In genomic region chr3:146993834-146994669, GRCm38 (mm10) we compare ENCODE assay signal across 7 mouse cellular contexts.
DNase-seq lines count a peak whose midpoint lies in the region; ATAC-seq and TF ChIP-seq lines count a peak whose summit lies in the region.

No protein-coding gene starts in this region.

- intact Hi-C loops in left cerebral cortex, postnatal 4 days (cut with DNase I) = no loop called here

- peaks cover 3% of the 10 kb centered on the region; the same call in 1 of the 2 replicates for H3K4me1 ChIP-seq in forebrain, embryonic 16.5 days (replicated peaks; ENCODE audit: control insufficient read depth, insufficient read depth, low read length)
- H3K4me1 ChIP-seq in hindbrain, postnatal 0 days (ENCODE audit: insufficient read depth, low read length) = no peaks in the 10 kb centered on the region
- no peaks in the 10 kb centered on the region for H3K4me1 ChIP-seq in midbrain, embryonic 15.5 days
- no peaks in the 10 kb centered on the region for H3K4me1 ChIP-seq in stomach, embryonic 16.5 days (ENCODE audit: control insufficient read depth, insufficient read depth, low read length)

- H3K9ac ChIP-seq in forebrain, embryonic 16.5 days (replicated peaks; ENCODE audit: low read depth, low read length) = no peak overlapping the region
- no peak overlapping the region for H3K9ac ChIP-seq in hindbrain, postnatal 0 days (replicated peaks; ENCODE audit: low read length)
- H3K9ac ChIP-seq in midbrain, embryonic 15.5 days = no peak overlapping the region
- H3K9ac ChIP-seq in stomach, embryonic 16.5 days (ENCODE audit: low read length) = no peak overlapping the region

- H3K27me3 ChIP-seq in forebrain, embryonic 16.5 days (replicated peaks; ENCODE audit: control insufficient read depth, insufficient read depth, low read length) = no peaks in the 10 kb centered on the region
- no peaks in the 10 kb centered on the region for H3K27me3 ChIP-seq in hindbrain, postnatal 0 days (ENCODE audit: insufficient read depth, low read length)
- H3K27me3 ChIP-seq in midbrain, embryonic 15.5 days (replicated peaks) = no peaks in the 10 kb centered on the region
- no peaks in the 10 kb centered on the region for H3K27me3 ChIP-seq in stomach, embryonic 16.5 days (ENCODE audit: control insufficient read depth, insufficient read depth, low read length)

- no peak overlapping the region for H3K27ac ChIP-seq in forebrain, embryonic 16.5 days (ENCODE audit: low read length)
- H3K27ac ChIP-seq in hindbrain, postnatal 0 days = no peak overlapping the region
- H3K27ac ChIP-seq in midbrain, embryonic 15.5 days = no peak overlapping the region
- no peak overlapping the region; the same call in 1 of the 2 replicates for H3K27ac ChIP-seq in stomach, embryonic 16.5 days (ENCODE audit: low read length)

- no peaks in the 10 kb centered on the region for H3K9me3 ChIP-seq in forebrain, embryonic 16.5 days (ENCODE audit: control insufficient read depth, low read length)
- H3K9me3 ChIP-seq in hindbrain, postnatal 0 days (ENCODE audit: low read length) = no peaks in the 10 kb centered on the region
- no peaks in the 10 kb centered on the region for H3K9me3 ChIP-seq in midbrain, embryonic 15.5 days
- no peaks in the 10 kb centered on the region for H3K9me3 ChIP-seq in stomach, embryonic 16.5 days (replicated peaks; ENCODE audit: control insufficient read depth, low read length)

- H3K4me2 ChIP-seq in forebrain, embryonic 16.5 days (ENCODE audit: low read length) = peak overlapping the region; percentile 35
- peak overlapping the region; percentile 35 for H3K4me2 ChIP-seq in hindbrain, postnatal 0 days (ENCODE audit: low read depth, low read length)
- peak overlapping the region; percentile 29; the same call in 1 of the 2 replicates for H3K4me2 ChIP-seq in midbrain, embryonic 15.5 days
- H3K4me2 ChIP-seq in stomach, embryonic 16.5 days (ENCODE audit: low read depth, low read length) = peak overlapping the region; percentile 43

- WGBS in forebrain, embryonic 16.5 days = 29% methylated on average over 26 of the region's 26 CpGs
- 31% methylated on average over 26 of the region's 26 CpGs for WGBS in hindbrain, postnatal 0 days
- 40% methylated on average over 26 of the region's 26 CpGs for WGBS in midbrain, embryonic 15.5 days
- 29% methylated on average over 26 of the region's 26 CpGs for WGBS in stomach, embryonic 16.5 days

- no peak overlapping the region for H3K4me3 ChIP-seq in forebrain, embryonic 16.5 days (replicated peaks; ENCODE audit: low read length)
- no peak overlapping the region for H3K4me3 ChIP-seq in hindbrain, postnatal 0 days (ENCODE audit: low read length)
- H3K4me3 ChIP-seq in midbrain, embryonic 15.5 days = no peak overlapping the region
- peak overlapping the region; percentile 28 for H3K4me3 ChIP-seq in stomach, embryonic 16.5 days (replicated peaks; ENCODE audit: low read length)

- no peaks in the 10 kb centered on the region for H3K36me3 ChIP-seq in forebrain, embryonic 16.5 days (ENCODE audit: control insufficient read depth, insufficient read depth)
- H3K36me3 ChIP-seq in hindbrain, postnatal 0 days (ENCODE audit: insufficient read depth, low read length) = no peaks in the 10 kb centered on the region
- H3K36me3 ChIP-seq in midbrain, embryonic 15.5 days (replicated peaks) = no peaks in the 10 kb centered on the region
- H3K36me3 ChIP-seq in stomach, embryonic 16.5 days (ENCODE audit: control insufficient read depth, insufficient read depth, low read length) = no peaks in the 10 kb centered on the region

- TF ChIP-seq CTCF in hindbrain, postnatal 0 days (IDR thresholded peaks at IDR 0.05; ENCODE audit: low read depth) = peak; percentile 81

- ATAC-seq in forebrain, embryonic 16.5 days = peak; percentile 92
- ATAC-seq in hindbrain, postnatal 0 days = peak; percentile 79
- peak; percentile 80 for ATAC-seq in midbrain, embryonic 15.5 days (replicated peaks)
- no peak; the same call in 1 of the 2 replicates for ATAC-seq in stomach, embryonic 16.5 days (ENCODE audit: insufficient read depth, low FRiP score)

- DNase-seq in NIH3T3 (ENCODE audit: low read depth) = peak; percentile 82
- DNase-seq in adrenal gland, postnatal 25 days = peak; percentile 15
- peak; percentile 91 for DNase-seq in hindbrain, postnatal 0 days (ENCODE audit: low spot score)
- DNase-seq in left cerebral cortex, postnatal 4 days = peak; percentile 46

Comparison
In these comparisons a context has a peak if more than half of its experiments do, and no peak if none do; other contexts are left out.
1. DNase-seq: peak in every context shown above with its lines; median percentile 91 in hindbrain, postnatal 0 days; 82 in NIH3T3; 46 in left cerebral cortex, postnatal 4 days; 15 in adrenal gland, postnatal 25 days.